Mouse (Mus musculus): ENCODE data around the gene Slc25a18.

GRCm38 (mm10) chr6:120790153-120790552 is 16.8 kb downstream of the Slc25a18 start:
- no peak for TF ChIP-seq CTCF (IDR thresholded peaks at IDR 0.05; ENCODE audit: low read depth, low read length)
- no peak for TF ChIP-seq POLR2A (IDR thresholded peaks at IDR 0.05; ENCODE audit: insufficient read depth, low read length)
- no peak for TF ChIP-seq EP300 (IDR thresholded peaks at IDR 0.05; ENCODE audit: insufficient read depth, low read depth, low read length)

All from ES-Bruce4 (cell line).